Mouse (Mus musculus): ENCODE data around the gene Lclat1. TPM values are rescaled to one million over a fixed set of nuclear protein-coding genes. Genes with fewer than 3 reads are reported as not detected.

Lclat1 gene
- total and polyA plus RNA-seq, 3 experiments = 9.6 to 10.5 TPM; not detected in 1

- no peak overlapping the region for H3K27ac ChIP-seq (ENCODE audit: control insufficient read depth, low read depth, low read length)
- no peaks in the 10 kb centered on the region for H3K27me3 ChIP-seq (ENCODE audit: control insufficient read depth in 1 of 2, insufficient read depth in 2 of 2, low read length in 2 of 2)
- no peak for TF ChIP-seq MYB (IDR thresholded peaks at IDR 0.05; ENCODE audit: low read depth, low read length)
- TF ChIP-seq EP300 (IDR thresholded peaks at IDR 0.05; ENCODE audit: low read depth in 1 of 2, low read length in 2 of 2) = no peak
- no peak for TF ChIP-seq TAL1 (IDR thresholded peaks at IDR 0.05; ENCODE audit: low read length)
- no peak for TF ChIP-seq MAFK (IDR thresholded peaks at IDR 0.05; ENCODE audit: borderline replicate concordance, low read depth, low read length)
- no peak for TF ChIP-seq MEF2A (IDR thresholded peaks at IDR 0.05; ENCODE audit: extremely low read depth, insufficient replicate concordance, low read depth, low read length, poor library complexity, severe bottlenecking)
- no peak for TF ChIP-seq RCOR1 (IDR thresholded peaks at IDR 0.05; ENCODE audit: low read depth, low read length)
- no peak for TF ChIP-seq MXI1 (IDR thresholded peaks at IDR 0.05; ENCODE audit: low read depth, low read length)
- TF ChIP-seq NRF1 (IDR thresholded peaks at IDR 0.05; ENCODE audit: insufficient read depth, low read depth, low read length, poor library complexity, severe bottlenecking) = no peak
- no peak for TF ChIP-seq ETS1 (IDR thresholded peaks at IDR 0.05; ENCODE audit: low read depth, low read length)
- no peak for TF ChIP-seq GATA1 (IDR thresholded peaks at IDR 0.05; ENCODE audit: low read depth, low read length)
- no peak for TF ChIP-seq RAD21 (IDR thresholded peaks at IDR 0.05; ENCODE audit: low read depth, low read length)
- TF ChIP-seq GABPA (IDR thresholded peaks at IDR 0.05; ENCODE audit: low read depth, low read length) = no peak
- TF ChIP-seq CHD2 (IDR thresholded peaks at IDR 0.05; ENCODE audit: low read length) = no peak
- no peak for TF ChIP-seq UBTF (IDR thresholded peaks at IDR 0.05; ENCODE audit: borderline replicate concordance, insufficient read depth, low read depth, low read length)
- TF ChIP-seq HCFC1 (IDR thresholded peaks at IDR 0.05; ENCODE audit: low read depth, low read length) = no peak
- TF ChIP-seq E2F4 (IDR thresholded peaks at IDR 0.05; ENCODE audit: borderline replicate concordance, low read depth, low read length) = no peak
- TF ChIP-seq POLR2AphosphoS5 (IDR thresholded peaks at IDR 0.05; ENCODE audit: borderline replicate concordance, low read depth, low read length) = no peak
- no peak for TF ChIP-seq ELF1 (IDR thresholded peaks at IDR 0.05; ENCODE audit: low read depth, low read length)
- no peak for TF ChIP-seq MYC (IDR thresholded peaks at IDR 0.05; ENCODE audit: low read depth, low read length)
- peaks cover 0 to 2% of the 10 kb centered on the region in 2 experiments; a peak in 2 of 4 replicates for H3K4me1 ChIP-seq (ENCODE audit: control insufficient read depth in 1 of 2, insufficient read depth in 2 of 2, low read length in 2 of 2)
- no peaks in the 10 kb centered on the region; a peak in 1 of 4 replicates for H3K36me3 ChIP-seq (ENCODE audit: control insufficient read depth in 1 of 2, insufficient read depth in 2 of 2, low read length in 2 of 2)
- H3K9me3 ChIP-seq (replicated peaks; ENCODE audit: insufficient read depth, low read length) = no peaks in the 10 kb centered on the region
- no peaks in the 10 kb centered on the region for H3K79me2 ChIP-seq (ENCODE audit: control insufficient read depth, insufficient read depth, low read length, poor library complexity)
- H3K4me3 ChIP-seq (ENCODE audit: control insufficient read depth in 1 of 2, insufficient read depth in 1 of 2, low read depth in 2 of 2, low read length in 2 of 2) = no peak overlapping the region
- DNase-seq (ENCODE audit: low read depth, low spot score) = no peak
- H3K9ac ChIP-seq (ENCODE audit: control insufficient read depth, low read depth, low read length, poor library complexity, severe bottlenecking) = no peak overlapping the region
Observed at GRCm38 (mm10) chr17:73194146-73194545, 86.4 kb downstream of the Lclat1 start.

GRCm38 (mm10) chr17:73194575-73194974, 86.8 kb downstream of the Lclat1 start:
- no peaks in the 10 kb centered on the region for H3K27me3 ChIP-seq (ENCODE audit: control insufficient read depth in 1 of 2, insufficient read depth in 2 of 2, low read length in 2 of 2)
- H3K4me1 ChIP-seq (ENCODE audit: control insufficient read depth in 1 of 2, insufficient read depth in 2 of 2, low read length in 2 of 2) = peaks cover 0 to 2% of the 10 kb centered on the region in 2 experiments; a peak in 2 of 4 replicates
- H3K9ac ChIP-seq (ENCODE audit: control insufficient read depth, low read depth, low read length, poor library complexity, severe bottlenecking) = no peak overlapping the region
- TF ChIP-seq HCFC1 (IDR thresholded peaks at IDR 0.05; ENCODE audit: low read depth, low read length) (no peak), ZMIZ1 (IDR thresholded peaks at IDR 0.05; ENCODE audit: low read depth, low read length) (no peak), CHD2 (IDR thresholded peaks at IDR 0.05; ENCODE audit: low read length) (no peak), MEF2A (IDR thresholded peaks at IDR 0.05; ENCODE audit: extremely low read depth, insufficient replicate concordance, low read depth, low read length, poor library complexity, severe bottlenecking) (no peak), NELFE (IDR thresholded peaks at IDR 0.05; ENCODE audit: low read depth, low read length) (no peak), ZNF384 (IDR thresholded peaks at IDR 0.05; ENCODE audit: low read depth, low read length) (no peak), MAFK (IDR thresholded peaks at IDR 0.05; ENCODE audit: borderline replicate concordance, low read depth, low read length) (no peak), UBTF (IDR thresholded peaks at IDR 0.05; ENCODE audit: borderline replicate concordance, insufficient read depth, low read depth, low read length) (no peak)
- H3K4me3 ChIP-seq (ENCODE audit: control insufficient read depth in 1 of 2, insufficient read depth in 1 of 2, low read depth in 2 of 2, low read length in 2 of 2) = no peak overlapping the region
- DNase-seq (ENCODE audit: low read depth, low spot score) = no peak
- H3K9me3 ChIP-seq (replicated peaks; ENCODE audit: insufficient read depth, low read length) = no peaks in the 10 kb centered on the region
- H3K36me3 ChIP-seq (ENCODE audit: control insufficient read depth in 1 of 2, insufficient read depth in 2 of 2, low read length in 2 of 2) = no peaks in the 10 kb centered on the region; a peak in 2 of 4 replicates
- no peak overlapping the region for H3K27ac ChIP-seq (ENCODE audit: control insufficient read depth, low read depth, low read length)
- H3K79me2 ChIP-seq (ENCODE audit: control insufficient read depth, insufficient read depth, low read length, poor library complexity) = no peaks in the 10 kb centered on the region

Measured in MEL (cell line).